Mouse (Mus musculus): ENCODE measurements around the gene Rab11fip3. TPM values are rescaled to one million over a fixed set of nuclear protein-coding genes. Genes with fewer than 3 reads are reported as not detected.

Gene Rab11fip3
- total RNA-seq, 1 experiment from 2014 or later, result 2.8 TPM

GRCm38 (mm10) chr17:25947576-25947975 is 121.8 kb downstream of the Rab11fip3 start:
- ATAC-seq (ENCODE audit: extremely low read depth, insufficient number of reproducible peaks, low FRiP score, poor library complexity, severe bottlenecking), result no peak

GRCm38 (mm10) chr17:25946891-25947290 is 122.5 kb downstream of the Rab11fip3 start:
- no peak for ATAC-seq (ENCODE audit: extremely low read depth, insufficient number of reproducible peaks, low FRiP score, poor library complexity, severe bottlenecking)

- no peak for ATAC-seq (ENCODE audit: extremely low read depth, insufficient number of reproducible peaks, low FRiP score, poor library complexity, severe bottlenecking)
These were observed 123.0 kb downstream of the Rab11fip3 start for GRCm38 (mm10) chr17:25946349-25946748.

GRCm38 (mm10) chr17:25945517-25946155 is 123.7 kb downstream of the Rab11fip3 start:
- no peak for ATAC-seq (ENCODE audit: extremely low read depth, insufficient number of reproducible peaks, low FRiP score, poor library complexity, severe bottlenecking)

GRCm38 (mm10) chr17:25944366-25945163 is 124.8 kb downstream of the Rab11fip3 start, which contains the start of the genes Pigq and Nhlrc4:
Gene Pigq, minus strand, starts transcription at chr17:25944936.
Gene Nhlrc4, minus strand, starts transcription at chr17:25944961.
- ATAC-seq (ENCODE audit: extremely low read depth, insufficient number of reproducible peaks, low FRiP score, poor library complexity, severe bottlenecking), result no peak

GRCm38 (mm10) chr17:25943769-25944168 is 125.6 kb downstream of the Rab11fip3 start:
- no peak for ATAC-seq (ENCODE audit: extremely low read depth, insufficient number of reproducible peaks, low FRiP score, poor library complexity, severe bottlenecking)

GRCm38 (mm10) chr17:25943221-25943620 is 126.1 kb downstream of the Rab11fip3 start:
- ATAC-seq (ENCODE audit: extremely low read depth, insufficient number of reproducible peaks, low FRiP score, poor library complexity, severe bottlenecking), result no peak

GRCm38 (mm10) chr17:25942597-25943151 is 126.7 kb downstream of the Rab11fip3 start:
- no peak for ATAC-seq (ENCODE audit: extremely low read depth, insufficient number of reproducible peaks, low FRiP score, poor library complexity, severe bottlenecking)

- peak; percentile 53 for ATAC-seq (ENCODE audit: extremely low read depth, insufficient number of reproducible peaks, low FRiP score, poor library complexity, severe bottlenecking)
These were observed 127.7 kb downstream of the Rab11fip3 start for GRCm38 (mm10) chr17:25941511-25942241.

Other genes with a start within 250 kb of the Rab11fip3 start
- gene Wdr24, start 245.9 kb downstream of the Rab11fip3 start, total RNA-seq (2017), result 12.9 and 13.4 TPM in 2 replicates
- gene Jmjd8, start 240.7 kb downstream of the Rab11fip3 start, total RNA-seq (2017), result 10.9 and 11.0 TPM in 2 replicates
- gene Stub1, start 236.2 kb downstream of the Rab11fip3 start, total RNA-seq (2017), result 74.8 and 79.7 TPM in 2 replicates
- gene Rhbdl1, start 232.3 kb downstream of the Rab11fip3 start, total RNA-seq (2017), result 1.5 TPM in 1 of 2 replicates, not detected in the other
- 3.4 and 5.6 TPM in 2 replicates for gene Gm20683, start 227.8 kb downstream of the Rab11fip3 start, total RNA-seq (2017)
- 34.6 and 37.0 TPM in 2 replicates for gene Rhot2, start 224.7 kb downstream of the Rab11fip3 start, total RNA-seq (2017)
- gene Wdr90, start 208.1 kb downstream of the Rab11fip3 start, total RNA-seq (2017), result 7.4 and 8.4 TPM in 2 replicates
- 1.2 TPM in 1 of 2 replicates, not detected in the other for gene Mcrip2, start 200.8 kb downstream of the Rab11fip3 start, total RNA-seq (2017)
- gene Mettl26, start 194.5 kb downstream of the Rab11fip3 start, total RNA-seq (2017), result 5.8 and 7.1 TPM in 2 replicates
- gene Wfikkn1, start 188.7 kb downstream of the Rab11fip3 start, total RNA-seq (2017), result 2.0 and 3.0 TPM in 2 replicates
- gene Rab40c, start 149.8 kb downstream of the Rab11fip3 start, total RNA-seq (2017), result 6.5 and 7.8 TPM in 2 replicates
- gene Pigq, start 124.6 kb downstream of the Rab11fip3 start, total RNA-seq (2017), result 23.3 and 28.6 TPM in 2 replicates
- not detected in 2 replicates for gene Nhlrc4, start 124.6 kb downstream of the Rab11fip3 start, total RNA-seq (2017)
- not detected in 2 replicates for gene A930017K11Rik, start 117.0 kb downstream of the Rab11fip3 start, total RNA-seq (2017)
- 9.2 and 10.2 TPM in 2 replicates for gene Capn15, start 83.8 kb downstream of the Rab11fip3 start, total RNA-seq (2017)
- 5.0 and 5.5 TPM in 2 replicates for gene Decr2, start 20.8 kb upstream of the Rab11fip3 start, total RNA-seq (2017)
- 2.7 TPM in 1 of 2 replicates, not detected in the other for gene Nme4, start 26.0 kb upstream of the Rab11fip3 start, total RNA-seq (2017)
- 15.5 and 17.3 TPM in 2 replicates for gene Tmem8, start 43.7 kb upstream of the Rab11fip3 start, total RNA-seq (2017)
- gene Mrpl28, start 53.9 kb upstream of the Rab11fip3 start, total RNA-seq (2017), result 10.7 and 19.7 TPM in 2 replicates
- 152 and 244 TPM in 2 replicates for gene Axin1, start 69.1 kb upstream of the Rab11fip3 start, total RNA-seq (2017)
- gene Pdia2, start 129.5 kb upstream of the Rab11fip3 start, total RNA-seq (2017), result not detected in 2 replicates
- gene Rgs11, start 133.4 kb upstream of the Rab11fip3 start, total RNA-seq (2017), result 1.5 and 3.6 TPM in 2 replicates
- not detected in 2 replicates for gene Arhgdig, start 138.2 kb upstream of the Rab11fip3 start, total RNA-seq (2017)
- 17.6 and 18.3 TPM in 2 replicates for gene Fam234a, start 174.7 kb upstream of the Rab11fip3 start, total RNA-seq (2017)
- 99.0 and 102 TPM in 2 replicates for gene Luc7l, start 183.3 kb upstream of the Rab11fip3 start, total RNA-seq (2017)

All from neutrophil, adult 5-6 weeks (primary cell).